Mouse (Mus musculus): ENCODE measurements around the gene Man2c1. TPM values are rescaled to one million over a fixed set of nuclear protein-coding genes. Genes with fewer than 3 reads are reported as not detected.

Gene Man2c1
- polyA plus RNA-seq, 1 experiment from 2014 or later = 50.8 TPM

DNA sequence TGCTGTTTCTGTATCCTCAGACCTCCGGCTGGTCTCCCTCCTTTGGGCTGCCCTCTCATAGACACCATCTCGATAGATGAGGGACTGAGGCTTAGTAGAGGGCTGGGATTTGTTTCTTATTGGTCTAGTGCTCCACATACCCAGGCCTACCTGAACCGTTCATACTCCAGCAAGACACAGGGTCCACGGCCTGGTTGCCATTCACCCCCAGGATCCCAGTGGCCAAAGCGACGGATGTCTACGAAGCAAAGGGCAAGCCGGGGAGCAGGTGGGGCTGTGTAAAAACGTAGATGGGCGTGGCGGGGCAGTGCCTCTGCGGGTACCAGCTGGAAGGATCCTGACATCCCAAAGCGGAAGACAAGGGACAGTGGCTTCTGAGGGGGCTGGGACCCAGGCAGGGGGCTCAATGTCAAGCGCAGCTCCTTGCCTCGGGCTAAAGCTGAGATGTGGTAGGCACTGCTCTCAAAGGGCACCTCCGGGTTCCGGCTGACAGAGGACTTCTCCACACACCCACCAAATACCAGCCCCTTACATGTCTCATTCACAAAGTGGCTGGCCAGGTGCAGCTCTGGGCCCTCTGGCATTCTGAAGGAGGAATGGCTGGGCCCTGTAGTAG lies 16.1 kb downstream of the Man2c1 start:
- Histone ChIP-seq H3K4me2 (peak overlapping the region; percentile 75; the same call in 1 of the 2 replicates), H3K9ac (no peak overlapping the region), H3K9me3 (no peaks in the 10 kb centered on the region), H3K27ac (no peak overlapping the region), H3K4me3 (replicated peaks) (no peak overlapping the region), H3K27me3 (no peaks in the 10 kb centered on the region), H3K4me1 (peaks cover 15% of the 10 kb centered on the region), H3K36me3 (replicated peaks) (peaks cover 24% of the 10 kb centered on the region)
- WGBS = 88% methylated on average over 17 of the region's 17 CpGs
- no peak for ATAC-seq (ENCODE audit: low FRiP score)

DNA sequence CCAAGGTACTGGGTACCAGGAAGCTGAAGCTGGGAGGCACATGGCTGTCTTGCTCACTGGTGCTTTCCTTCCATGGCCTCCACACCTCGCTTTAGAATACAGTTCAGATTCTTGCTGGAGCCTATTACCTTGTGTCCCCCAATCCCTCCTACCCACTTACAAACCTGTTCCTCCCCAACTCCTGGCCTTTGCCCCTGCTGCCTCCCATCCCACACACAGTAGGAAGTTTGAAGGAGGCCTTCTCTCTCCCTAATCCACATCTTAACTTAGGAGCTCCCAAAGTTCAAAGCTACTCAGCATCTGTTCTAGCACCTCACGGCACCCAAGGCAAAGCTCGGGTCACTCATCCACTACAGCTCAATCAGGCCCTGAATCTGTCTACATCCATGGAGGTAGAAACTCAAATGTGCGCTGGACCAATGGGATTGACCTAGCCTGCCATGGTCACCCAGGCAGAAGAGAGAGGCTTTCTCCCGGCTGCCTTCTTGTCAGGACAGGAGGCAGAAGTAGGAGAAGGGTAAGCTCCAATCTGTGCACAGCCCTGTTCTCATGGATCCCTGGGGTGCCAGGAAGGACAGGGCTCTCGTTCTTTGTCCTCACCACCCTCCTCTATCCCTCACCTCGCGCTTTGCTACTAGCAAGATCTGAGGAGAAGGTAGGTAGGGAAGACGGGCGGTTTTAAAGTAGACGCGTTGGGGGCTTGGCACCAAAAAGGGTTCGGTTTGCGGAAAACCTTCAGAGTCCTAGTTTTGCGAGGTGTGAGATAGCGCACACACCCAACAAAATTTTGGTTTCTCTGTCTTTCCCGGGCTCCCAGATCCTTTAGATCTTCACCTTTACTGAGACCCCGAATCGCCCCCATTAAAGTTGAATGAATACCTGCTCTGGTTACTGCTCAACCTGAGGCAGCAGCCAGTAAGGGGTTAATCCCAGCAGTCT lies 17.0 kb downstream of the Man2c1 start:
- Histone ChIP-seq H3K36me3 (replicated peaks) (peaks cover 14% of the 10 kb centered on the region), H3K27me3 (no peaks in the 10 kb centered on the region), H3K4me3 (replicated peaks) (peak overlapping the region; percentile 51), H3K4me2 (peak overlapping the region; percentile 75), H3K9ac (peak overlapping the region; percentile 69), H3K9me3 (no peaks in the 10 kb centered on the region), H3K27ac (peak overlapping the region; percentile 88), H3K4me1 (peaks cover 15% of the 10 kb centered on the region)
- ATAC-seq (ENCODE audit: low FRiP score) = peak; percentile 40
- 8% methylated on average over 19 of the region's 19 CpGs for WGBS

DNA sequence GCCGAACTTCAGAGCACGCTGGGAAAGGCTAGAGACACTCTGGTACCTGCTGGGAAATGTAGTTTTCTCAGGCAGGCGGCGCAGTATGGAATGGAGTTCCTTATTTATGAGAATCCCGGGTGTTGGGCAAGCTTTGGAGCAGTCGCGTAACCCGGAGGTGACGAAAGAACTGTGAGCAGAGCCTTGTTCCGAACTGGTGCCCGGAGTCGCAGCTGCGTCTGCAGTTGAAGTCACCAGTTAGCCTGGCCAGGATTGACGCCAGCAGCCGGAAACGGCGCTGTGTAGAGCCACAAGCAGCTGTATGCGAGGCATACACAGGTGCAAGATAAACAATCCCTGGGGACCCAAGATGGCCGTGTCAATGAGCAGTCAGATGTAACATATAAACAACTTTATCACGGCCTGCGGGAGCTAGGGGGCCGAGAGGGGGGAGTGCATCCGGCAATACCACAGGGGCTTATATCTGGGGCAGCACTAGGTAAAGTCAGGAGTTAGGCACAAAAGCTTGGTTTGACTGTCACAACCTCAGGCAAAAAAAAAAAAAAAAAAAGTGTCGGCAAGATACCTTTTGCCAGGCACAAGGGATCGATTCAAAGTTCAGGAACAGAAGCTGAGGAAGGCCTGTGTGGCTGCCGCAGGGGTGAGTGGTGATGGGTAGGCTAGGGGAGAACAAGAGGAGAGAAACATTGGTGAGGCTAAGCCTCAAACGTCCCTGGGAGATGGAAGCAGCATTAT lies 17.8 kb downstream of the Man2c1 start, which contains the start of gene Neil1:
Gene Neil1, minus strand, starts transcription at position 162 of the 735 bp plus-strand sequence.
- peak within 1 kb of the TSS; percentile 69 for H3K9ac ChIP-seq
- H3K4me2 ChIP-seq = peak within 1 kb of the TSS; percentile 75
- peak within 1 kb of the TSS; percentile 51 for H3K4me3 ChIP-seq (replicated peaks)
- ATAC-seq (ENCODE audit: low FRiP score) = peak; percentile 88
- H3K27ac ChIP-seq = peak within 1 kb of the TSS; percentile 88
- H3K27me3 ChIP-seq = no peaks in the 10 kb centered on the region
- WGBS = 1% methylated on average over 27 of the region's 27 CpGs
- peaks cover 15% of the 10 kb centered on the region for H3K4me1 ChIP-seq
- peaks cover 8% of the 10 kb centered on the region for H3K36me3 ChIP-seq (replicated peaks)
- no peaks in the 10 kb centered on the region for H3K9me3 ChIP-seq

DNA sequence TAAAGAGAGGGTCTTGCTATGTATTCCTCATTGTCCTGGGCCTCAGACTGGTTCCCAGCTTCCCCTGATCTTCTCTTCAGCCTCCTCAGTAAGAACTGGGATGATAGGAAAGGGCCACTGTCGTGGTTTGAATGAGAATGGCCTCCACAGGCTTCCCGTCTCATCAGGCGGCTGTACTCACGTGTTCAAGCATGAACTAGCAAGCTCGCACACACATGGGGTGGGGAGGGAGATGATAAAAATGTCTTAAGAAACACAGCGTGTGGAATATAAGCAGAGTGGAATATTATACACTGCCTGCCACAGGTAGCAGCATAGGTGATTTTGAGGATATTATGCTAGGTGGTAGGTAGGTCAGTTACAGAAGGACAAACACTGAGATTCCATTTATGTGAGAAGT lies 18.5 kb downstream of the Man2c1 start:
- H3K4me2 ChIP-seq = peak overlapping the region; percentile 75
- 71% methylated on average over 6 of the region's 6 CpGs for WGBS
- H3K4me3 ChIP-seq (replicated peaks) = peak overlapping the region; percentile 51; the same call in 1 of the 2 replicates
- peak overlapping the region; percentile 88; the same call in 1 of the 2 replicates for H3K27ac ChIP-seq
- no peaks in the 10 kb centered on the region for H3K27me3 ChIP-seq
- H3K9me3 ChIP-seq = no peaks in the 10 kb centered on the region
- peak overlapping the region; percentile 69; the same call in 1 of the 2 replicates for H3K9ac ChIP-seq
- H3K4me1 ChIP-seq = peaks cover 15% of the 10 kb centered on the region
- H3K36me3 ChIP-seq (replicated peaks) = 0 out of 2 replicates have a peak, but pooled peaks cover 3% of the 10 kb centered on the region
- no peak for ATAC-seq (ENCODE audit: low FRiP score)

DNA sequence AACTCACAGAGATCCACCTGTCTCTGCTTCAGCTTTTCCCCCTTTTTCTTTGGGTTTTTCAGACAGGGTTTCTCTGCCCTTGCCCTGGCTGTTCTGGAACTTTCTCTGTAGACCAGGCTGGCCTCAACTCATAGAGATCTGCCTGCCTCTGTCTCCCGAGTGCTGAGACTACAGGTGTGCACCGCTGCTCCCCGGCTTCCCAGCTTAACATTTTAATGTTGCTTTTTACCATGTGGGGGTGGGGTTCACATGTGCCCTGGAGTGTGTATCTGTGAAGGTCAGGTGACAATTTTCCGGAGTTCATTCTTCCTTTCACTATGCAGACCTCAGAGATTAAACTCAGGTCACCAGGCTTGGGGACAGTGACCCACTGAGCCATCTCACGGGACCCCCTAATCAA lies 19.7 kb downstream of the Man2c1 start:
- Histone ChIP-seq H3K9ac (no peak overlapping the region), H3K4me3 (replicated peaks) (no peak overlapping the region), H3K9me3 (no peaks in the 10 kb centered on the region), H3K36me3 (replicated peaks) (peaks cover 4% of the 10 kb centered on the region), H3K4me2 (no peak overlapping the region), H3K27ac (no peak overlapping the region), H3K27me3 (no peaks in the 10 kb centered on the region), H3K4me1 (peaks cover 15% of the 10 kb centered on the region)
- 88% methylated on average over 5 of the region's 5 CpGs for WGBS
- ATAC-seq (ENCODE audit: low FRiP score) = no peak

DNA sequence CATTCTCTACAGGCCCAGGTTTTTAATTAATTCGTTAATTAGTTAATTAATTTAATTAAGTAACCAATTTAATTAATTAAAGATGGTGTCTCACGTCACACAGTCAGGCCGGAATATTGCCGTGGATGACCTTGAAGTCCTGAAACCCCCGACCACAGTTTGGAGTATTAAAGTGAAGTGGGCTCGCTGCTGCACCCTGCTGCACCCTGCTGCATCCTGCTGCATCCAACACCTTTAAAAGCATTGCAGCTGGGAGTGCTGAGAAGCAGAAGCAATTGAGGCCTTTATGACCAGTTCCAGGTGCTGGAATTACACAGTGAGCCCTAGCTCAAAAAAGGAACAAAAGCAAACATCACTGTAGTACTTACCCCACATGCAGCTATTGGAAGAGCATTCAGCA lies 21.8 kb downstream of the Man2c1 start:
- no peak overlapping the region for H3K4me3 ChIP-seq (replicated peaks)

DNA sequence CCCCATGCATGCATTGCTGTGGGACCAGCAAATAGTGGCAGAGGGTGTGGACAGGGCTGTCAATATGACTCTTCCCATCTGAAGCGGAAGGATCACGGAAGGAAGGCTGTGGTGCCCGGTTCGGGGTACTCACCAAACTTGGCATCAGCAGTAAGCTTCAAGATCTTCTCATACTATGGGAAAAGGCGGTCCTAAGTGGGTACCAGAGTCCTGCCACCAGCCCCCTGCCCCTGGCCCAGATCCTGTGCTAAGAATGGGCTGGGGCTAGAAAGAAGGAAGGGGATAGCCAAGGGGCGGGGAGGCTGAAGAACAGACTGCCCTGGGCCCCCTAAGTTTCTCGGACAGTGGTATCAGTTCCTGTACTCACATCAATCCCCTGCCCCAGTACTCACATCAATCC lies 25.9 kb downstream of the Man2c1 start:
- Histone ChIP-seq H3K27me3 (peaks cover 6% of the 10 kb centered on the region), H3K27ac (no peak overlapping the region), H3K9me3 (no peaks in the 10 kb centered on the region), H3K9ac (no peak overlapping the region), H3K4me1 (peaks cover 22% of the 10 kb centered on the region), H3K4me2 (no peak overlapping the region), H3K4me3 (replicated peaks) (no peak overlapping the region), H3K36me3 (replicated peaks) (peaks cover 10% of the 10 kb centered on the region)
- ATAC-seq (ENCODE audit: low FRiP score) = no peak
- 90% methylated on average over 7 of the region's 7 CpGs for WGBS

More for the DNA sequence above, 21.8 kb downstream of the Man2c1 start:
- H3K27me3 ChIP-seq = no peaks in the 10 kb centered on the region
- peaks cover 10% of the 10 kb centered on the region for H3K36me3 ChIP-seq (replicated peaks)
- WGBS = 48% methylated on average over 6 of the region's 6 CpGs
- no peak for ATAC-seq (ENCODE audit: low FRiP score)
- no peak overlapping the region for H3K27ac ChIP-seq
- H3K4me2 ChIP-seq = no peak overlapping the region
- peaks cover 21% of the 10 kb centered on the region for H3K4me1 ChIP-seq
- H3K9me3 ChIP-seq = no peaks in the 10 kb centered on the region
- no peak overlapping the region for H3K9ac ChIP-seq

DNA sequence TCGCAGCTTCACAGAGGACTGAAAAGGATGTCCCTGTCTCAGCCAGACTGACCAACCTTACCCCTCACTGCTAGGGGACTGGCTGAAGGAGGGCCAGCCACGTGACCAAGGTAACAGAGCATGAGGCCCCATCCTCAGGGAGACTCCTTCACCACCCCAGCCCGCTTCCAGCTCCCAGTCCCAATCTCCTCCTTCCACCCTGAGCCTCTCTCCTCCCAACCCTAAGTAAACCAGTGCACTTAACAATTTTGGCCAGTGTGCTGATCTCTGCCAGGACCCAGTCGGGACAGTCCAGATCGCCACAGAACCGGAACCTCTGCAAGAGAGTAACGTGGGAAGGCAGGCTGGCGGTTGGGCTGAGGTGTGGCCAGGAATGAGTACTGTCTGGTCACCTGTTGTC lies 26.3 kb downstream of the Man2c1 start:
- WGBS = 84% methylated on average over 8 of the region's 8 CpGs
- Histone ChIP-seq H3K27me3 (peaks cover 6% of the 10 kb centered on the region), H3K4me2 (0 out of 2 replicates have a peak overlapping the region, but pooled peaks have one; percentile 97), H3K9me3 (no peaks in the 10 kb centered on the region), H3K4me1 (peaks cover 22% of the 10 kb centered on the region), H3K27ac (no peak overlapping the region), H3K36me3 (replicated peaks) (peaks cover 10% of the 10 kb centered on the region), H3K4me3 (replicated peaks) (peak overlapping the region; percentile 82; the same call in 1 of the 2 replicates), H3K9ac (no peak overlapping the region)
- no peak for ATAC-seq (ENCODE audit: low FRiP score)

DNA sequence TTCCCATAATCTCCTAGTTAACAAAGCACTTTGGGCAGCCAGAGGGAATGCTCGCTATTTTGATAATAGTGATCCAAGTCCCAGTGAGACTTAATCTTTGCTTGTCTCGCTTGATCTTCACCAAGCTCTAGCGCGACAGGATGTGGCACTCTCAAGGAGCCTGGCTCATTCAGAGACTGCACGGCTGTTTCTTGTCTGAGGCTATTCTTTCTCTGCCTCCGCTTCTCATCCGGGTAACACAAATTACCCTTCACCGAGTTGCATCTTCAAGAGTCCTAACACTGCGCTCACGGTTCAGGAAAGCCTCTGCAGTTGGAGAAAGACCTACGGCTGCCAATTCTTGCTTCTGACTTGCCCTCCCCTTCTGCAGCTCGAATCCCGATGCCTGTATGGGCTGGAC lies 27.0 kb downstream of the Man2c1 start:
- peak overlapping the region; percentile 82 for H3K4me3 ChIP-seq (replicated peaks)
- H3K27me3 ChIP-seq = peaks cover 6% of the 10 kb centered on the region
- ATAC-seq (ENCODE audit: low FRiP score) = no peak; the same call in 1 of the 2 replicates
- peak overlapping the region; percentile 76 for H3K9ac ChIP-seq
- peaks cover 10% of the 10 kb centered on the region for H3K36me3 ChIP-seq (replicated peaks)
- H3K9me3 ChIP-seq = no peaks in the 10 kb centered on the region
- WGBS = 34% methylated on average over 13 of the region's 13 CpGs
- H3K4me2 ChIP-seq = peak overlapping the region; percentile 97
- H3K27ac ChIP-seq = no peak overlapping the region
- H3K4me1 ChIP-seq = peaks cover 22% of the 10 kb centered on the region

DNA sequence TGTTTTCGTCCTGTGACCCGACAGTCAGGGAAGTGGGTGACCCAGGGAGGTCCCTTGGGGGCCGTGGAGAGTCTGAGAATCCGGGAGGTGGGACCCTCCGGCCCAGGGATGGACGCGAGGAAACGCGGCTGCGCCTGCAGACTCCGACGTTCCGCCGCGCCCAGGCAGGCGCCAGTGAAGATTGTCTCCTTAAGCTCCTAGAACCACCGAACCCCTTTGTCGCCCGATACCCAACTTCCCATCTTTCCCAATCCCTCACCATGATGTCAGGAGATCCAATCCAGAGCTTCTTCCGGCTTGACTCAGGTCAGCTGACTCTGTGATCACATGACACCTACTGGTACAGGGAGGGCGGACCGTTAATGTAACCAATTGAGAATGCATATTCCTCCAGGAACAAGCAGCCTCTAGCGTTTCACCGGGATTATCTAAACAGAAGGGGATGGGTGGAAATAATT lies 27.6 kb downstream of the Man2c1 start, which contains the start of gene Commd4:
Gene Commd4, minus strand, starts transcription at position 319 of the 458 bp plus-strand sequence.
- ATAC-seq (ENCODE audit: low FRiP score) = peak; percentile 94
- Histone ChIP-seq H3K9me3 (no peaks in the 10 kb centered on the region), H3K36me3 (replicated peaks) (peaks cover 10% of the 10 kb centered on the region), H3K4me1 (peaks cover 22% of the 10 kb centered on the region), H3K27me3 (peaks cover 6% of the 10 kb centered on the region), H3K9ac (peak within 1 kb of the TSS; percentile 76), H3K4me3 (replicated peaks) (peak within 1 kb of the TSS; percentile 82), H3K4me2 (peak within 1 kb of the TSS; percentile 97), H3K27ac (peak within 1 kb of the TSS; percentile 42; the same call in 1 of the 2 replicates)
- under 1% methylated on average over 24 of the region's 24 CpGs for WGBS

DNA sequence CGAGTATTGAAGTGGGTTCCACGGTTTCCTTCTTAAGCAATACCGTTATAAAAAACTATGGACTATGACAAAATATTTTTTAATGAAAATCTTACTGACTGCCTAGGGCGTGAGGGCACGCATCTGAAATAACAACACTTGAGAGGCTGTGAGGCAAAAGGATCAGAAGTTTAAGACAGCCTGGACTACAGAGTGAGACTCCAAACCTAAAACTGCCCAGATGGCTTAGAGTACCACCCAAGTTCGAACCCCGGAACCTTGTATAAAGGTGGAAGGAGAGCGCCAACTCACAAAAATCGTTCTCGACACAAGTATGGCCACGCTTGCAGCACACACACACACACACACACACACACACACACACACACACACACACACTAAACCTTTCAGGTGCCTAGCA lies 28.0 kb downstream of the Man2c1 start:
- 36% methylated on average over 11 of the region's 11 CpGs for WGBS
- H3K9ac ChIP-seq = peak overlapping the region; percentile 76; the same call in 1 of the 2 replicates
- peak; percentile 37 for ATAC-seq (ENCODE audit: low FRiP score)
- H3K27ac ChIP-seq = peak overlapping the region; percentile 42; the same call in 1 of the 2 replicates
- H3K9me3 ChIP-seq = no peaks in the 10 kb centered on the region
- H3K4me1 ChIP-seq = peaks cover 22% of the 10 kb centered on the region
- peaks cover 10% of the 10 kb centered on the region for H3K36me3 ChIP-seq (replicated peaks)
- peak overlapping the region; percentile 82 for H3K4me3 ChIP-seq (replicated peaks)
- H3K4me2 ChIP-seq = peak overlapping the region; percentile 97
- peaks cover 6% of the 10 kb centered on the region for H3K27me3 ChIP-seq

All from forebrain, embryonic 12.5 days (tissue).